Mouse (Mus musculus) cerebellum, adult 9-11 months (tissue): ENCODE measurements around the gene Pstpip1.

Experiments
- DNase-seq: peaks from one replicate; pipeline ENCODE4 v3.0.0; 2022

Gene Pstpip1

DNA sequence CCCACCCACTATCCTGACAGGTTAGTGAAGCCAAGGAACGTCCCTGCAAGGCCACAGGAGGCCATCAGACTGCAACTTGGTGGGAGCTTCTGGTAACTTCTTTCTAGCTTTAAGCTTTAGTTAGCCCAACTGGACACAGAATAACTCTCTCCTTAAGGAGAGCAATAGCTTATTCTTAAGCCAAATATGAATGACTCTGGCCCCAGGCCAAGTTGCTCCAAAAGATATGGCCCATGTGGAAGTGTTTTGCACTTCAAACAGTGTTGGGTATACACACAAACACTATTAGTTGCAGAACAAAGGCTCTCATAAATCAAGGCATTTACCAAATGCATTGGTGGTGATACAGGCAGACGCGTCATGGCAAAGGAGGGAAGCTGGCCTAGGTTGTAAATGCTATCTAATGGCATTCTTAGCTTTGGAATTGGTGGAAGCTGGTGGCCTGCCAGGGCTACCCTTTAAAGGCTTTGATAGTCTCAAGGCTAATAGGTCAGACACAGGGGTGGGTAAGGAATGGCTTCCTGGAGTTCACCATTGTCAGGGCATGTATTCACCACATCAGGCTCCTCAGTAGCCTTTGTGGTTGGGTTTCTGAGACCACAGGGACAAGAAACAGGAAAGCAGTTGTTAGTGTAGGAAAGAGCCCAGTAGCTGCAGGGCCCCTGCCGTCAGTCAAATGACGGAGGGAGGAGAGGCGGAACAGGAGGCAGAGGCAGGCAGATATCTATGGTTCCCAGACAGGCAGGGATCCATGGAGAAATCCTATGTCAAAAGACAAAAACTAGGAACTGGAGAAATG lies 16.7 kb downstream of the Pstpip1 start:
- no peak for DNase-seq

- no peak for DNase-seq
Observed at GRCm38 (mm10) chr9:56107527-56107926, 17.8 kb downstream of the Pstpip1 start.

GRCm38 (mm10) chr9:56108174-56108573 lies 18.4 kb downstream of the Pstpip1 start:
- DNase-seq, result no peak

- DNase-seq, result no peak
Observed at GRCm38 (mm10) chr9:56118091-56118490, 28.3 kb downstream of the Pstpip1 start.

DNA sequence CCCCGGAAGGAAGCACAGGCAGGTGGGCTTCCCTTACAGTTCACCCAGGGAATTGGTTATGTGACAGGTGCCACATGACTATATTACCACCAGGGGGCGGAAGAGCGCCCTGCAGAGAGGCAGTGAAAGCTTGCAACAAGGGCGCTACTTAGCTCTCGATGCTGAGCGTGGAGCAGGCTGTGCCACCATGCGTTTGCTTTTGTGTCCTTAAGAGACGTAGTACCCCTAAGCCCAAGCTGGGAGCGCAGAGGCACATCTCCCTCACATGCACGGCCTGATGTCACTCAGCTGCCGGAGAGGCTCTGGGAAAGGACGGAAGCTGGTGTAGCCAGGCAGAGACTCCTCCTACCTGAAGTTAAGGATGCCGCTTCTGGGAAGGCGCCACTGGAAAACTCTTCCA lies 28.8 kb downstream of the Pstpip1 start:
- peak; percentile 64 for DNase-seq

DNA sequence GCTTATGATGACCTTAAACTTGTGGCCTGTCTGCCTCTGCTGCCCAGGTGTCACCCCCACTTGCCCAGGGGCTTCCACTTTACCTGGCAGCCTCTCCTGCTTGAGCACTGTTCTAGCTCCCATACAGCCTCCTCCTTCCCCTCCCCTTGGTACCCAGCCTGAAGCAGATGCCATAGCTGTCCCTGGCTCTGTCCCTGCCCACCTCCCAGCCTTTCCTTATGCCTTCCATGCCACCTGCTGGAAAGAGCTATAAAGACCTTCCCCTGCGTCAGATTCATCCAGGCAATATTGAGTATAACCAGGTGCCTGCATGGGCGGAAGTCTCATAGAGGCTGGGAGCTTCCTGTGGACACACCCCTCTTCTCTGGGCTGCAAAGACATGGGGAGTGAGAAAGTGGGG lies 29.9 kb downstream of the Pstpip1 start:
- no peak for DNase-seq

DNA sequence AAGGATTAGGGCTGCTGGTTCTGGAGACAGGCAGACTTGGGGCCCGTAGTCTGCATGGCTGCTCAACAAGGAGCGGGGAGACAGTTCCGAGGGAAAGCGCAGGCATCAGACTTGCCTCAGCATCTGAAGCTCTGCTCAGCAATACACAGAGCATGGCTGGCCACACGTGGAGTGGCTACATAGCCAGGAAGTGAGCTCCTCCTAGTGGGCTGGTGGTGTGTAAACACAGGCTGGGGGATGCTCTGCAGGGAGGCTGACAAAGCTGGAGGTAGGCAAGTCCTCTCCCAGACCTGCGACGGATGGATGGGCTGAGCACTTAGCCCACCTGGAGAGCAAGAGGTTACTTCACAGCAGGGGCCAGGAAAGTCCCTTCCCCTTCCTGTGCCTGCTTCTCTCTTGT lies 31.3 kb downstream of the Pstpip1 start:
- no peak for DNase-seq

- no peak for DNase-seq
Observed at GRCm38 (mm10) chr9:56122973-56123372, 33.2 kb downstream of the Pstpip1 start.

GRCm38 (mm10) chr9:56123613-56124012 lies 33.9 kb downstream of the Pstpip1 start:
- peak; percentile 55 for DNase-seq

- no peak for DNase-seq
Observed at GRCm38 (mm10) chr9:56124561-56124960, 34.8 kb downstream of the Pstpip1 start.

DNA sequence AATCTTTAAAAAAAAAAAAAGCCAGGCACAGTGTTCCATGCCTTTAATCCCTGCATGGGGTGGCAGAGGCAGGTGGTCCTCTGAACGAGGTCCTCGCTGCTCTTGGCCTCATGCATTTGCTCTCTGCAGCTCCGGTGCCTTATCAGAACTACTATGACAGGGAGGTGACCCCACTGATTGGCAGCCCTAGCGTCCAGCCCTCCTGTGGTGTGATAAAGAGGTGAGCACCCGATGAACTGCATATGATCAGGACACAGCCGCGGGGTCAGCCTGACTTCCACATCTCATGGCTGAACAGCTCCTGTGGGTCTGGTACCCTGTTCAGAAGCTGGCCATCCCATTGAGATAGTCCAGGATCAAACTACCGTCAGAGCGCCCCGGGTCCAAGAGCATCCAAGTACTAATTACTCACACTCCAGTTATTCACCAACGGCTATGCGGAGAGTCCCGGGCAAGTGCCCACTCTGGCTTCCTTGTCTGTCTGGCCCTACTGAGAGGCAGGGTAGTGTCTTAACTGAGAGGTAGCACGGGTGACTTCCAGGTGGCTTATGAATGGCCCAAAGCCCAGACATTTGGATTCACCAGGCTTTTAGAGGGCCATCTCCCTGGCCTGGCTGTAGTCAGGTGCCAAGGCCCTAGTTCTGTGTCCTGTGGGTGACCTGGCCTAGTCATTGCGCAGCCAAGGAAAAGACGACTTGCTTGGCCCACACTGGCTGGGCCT lies 36.9 kb downstream of the Pstpip1 start:
- DNase-seq, result peak; percentile 67

DNA sequence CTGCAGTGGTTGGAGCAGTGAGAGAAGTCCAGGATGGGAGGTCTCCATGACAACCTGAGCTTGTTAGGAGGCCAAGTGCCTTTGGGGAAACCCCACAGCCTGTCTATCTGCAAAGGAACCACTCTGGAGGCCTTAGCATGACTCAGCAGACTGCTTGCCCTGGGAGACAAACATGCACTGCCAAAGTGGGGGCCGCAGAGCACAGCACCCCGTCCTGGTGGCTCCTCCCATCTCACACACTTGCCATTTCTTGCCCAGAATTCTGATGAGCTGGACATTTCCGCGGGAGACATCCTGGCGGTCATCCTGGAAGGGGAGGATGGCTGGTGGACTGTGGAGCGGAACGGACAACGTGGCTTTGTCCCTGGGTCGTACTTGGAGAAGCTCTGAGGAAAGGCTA lies 38.6 kb downstream of the Pstpip1 start:
- DNase-seq, result no peak

DNA sequence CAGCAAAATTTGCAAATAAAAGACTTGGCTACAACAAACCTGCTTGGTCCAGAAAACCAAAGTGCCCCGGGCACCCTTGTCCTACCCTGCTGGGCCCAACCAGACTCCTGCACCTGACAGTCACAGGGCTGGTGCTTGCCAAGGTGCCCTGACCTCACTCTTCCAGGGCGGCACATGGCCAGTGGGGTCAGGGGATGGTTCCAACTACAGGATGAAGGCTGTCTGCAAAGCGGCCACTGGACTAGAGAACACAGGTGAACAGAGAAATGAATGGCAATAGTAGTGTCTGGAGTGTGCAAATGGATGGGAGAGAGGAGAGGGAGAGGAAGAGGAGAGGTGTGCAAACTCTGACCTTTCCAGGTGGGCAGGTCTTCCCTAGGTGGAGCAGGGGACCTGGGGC lies 40.2 kb downstream of the Pstpip1 start:
- DNase-seq, result no peak

DNA sequence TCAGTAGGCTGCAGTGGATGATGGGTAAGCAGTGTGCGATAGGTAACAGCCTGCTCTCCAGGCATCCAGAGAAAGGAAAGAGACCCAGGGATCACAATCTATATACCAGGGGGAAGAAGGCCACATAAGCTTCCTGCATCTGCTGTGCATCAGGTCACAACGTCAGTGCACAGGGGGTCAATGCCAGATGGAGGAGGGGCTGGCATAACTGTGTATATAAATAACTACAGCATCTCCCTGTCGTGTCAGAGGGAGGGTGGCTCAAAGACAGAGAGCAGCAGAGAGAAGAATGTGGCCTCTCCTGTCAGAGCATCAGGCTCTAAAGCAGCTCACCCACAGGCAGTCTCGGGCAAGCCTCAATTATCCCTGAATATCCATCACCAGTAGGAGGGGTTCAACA lies 40.8 kb downstream of the Pstpip1 start:
- DNase-seq, result no peak

GRCm38 (mm10) chr9:56131813-56132525 lies 42.2 kb downstream of the Pstpip1 start:
- no peak for DNase-seq

DNA sequence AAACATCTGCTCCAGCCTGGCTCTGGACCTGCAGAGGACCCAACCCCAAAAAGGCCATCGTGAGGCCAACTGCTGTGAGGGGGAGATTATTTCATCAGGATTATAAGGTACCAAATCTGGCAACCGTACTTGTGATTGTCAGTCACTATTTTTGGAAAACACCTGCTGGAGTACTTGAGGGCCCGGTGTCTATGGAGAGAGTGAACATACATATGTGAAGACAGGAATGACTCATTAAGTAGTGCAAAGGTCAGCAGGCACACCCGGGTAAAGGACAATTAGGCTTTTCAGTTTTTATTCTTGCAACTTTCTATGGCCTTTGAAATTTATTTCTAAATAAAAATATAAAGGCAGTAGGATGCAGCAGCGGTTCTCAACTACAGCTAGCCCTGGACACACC lies 44.2 kb downstream of the Pstpip1 start:
- no peak for DNase-seq

GRCm38 (mm10) chr9:56134614-56135013 lies 44.9 kb downstream of the Pstpip1 start:
- DNase-seq, result no peak

GRCm38 (mm10) chr9:56135590-56136197 lies 45.9 kb downstream of the Pstpip1 start:
- no peak for DNase-seq

DNA sequence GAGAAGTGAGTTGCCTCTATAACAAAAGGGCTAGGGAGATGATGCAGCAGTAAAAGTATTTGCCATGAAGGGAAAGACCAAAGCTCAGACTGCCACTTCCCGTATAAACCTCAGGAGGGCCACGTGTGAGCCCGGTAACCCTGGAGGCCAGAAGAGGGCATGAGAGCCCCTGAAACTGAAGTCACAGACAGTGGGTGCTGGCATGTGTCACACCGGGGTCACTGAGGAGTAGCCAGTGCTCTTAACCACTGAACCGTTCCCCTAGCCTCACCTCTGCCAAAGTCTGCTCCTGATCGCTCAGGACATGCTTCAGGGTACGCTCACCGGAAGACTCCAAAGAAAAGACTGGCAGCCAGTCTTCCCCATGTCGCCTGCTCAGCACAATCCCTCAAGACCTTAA lies 52.0 kb downstream of the Pstpip1 start:
- no peak for DNase-seq

GRCm38 (mm10) chr9:56144366-56145003 lies 54.7 kb downstream of the Pstpip1 start:
- no peak for DNase-seq

GRCm38 (mm10) chr9:56146326-56146923 lies 56.7 kb downstream of the Pstpip1 start:
- no peak for DNase-seq

DNA sequence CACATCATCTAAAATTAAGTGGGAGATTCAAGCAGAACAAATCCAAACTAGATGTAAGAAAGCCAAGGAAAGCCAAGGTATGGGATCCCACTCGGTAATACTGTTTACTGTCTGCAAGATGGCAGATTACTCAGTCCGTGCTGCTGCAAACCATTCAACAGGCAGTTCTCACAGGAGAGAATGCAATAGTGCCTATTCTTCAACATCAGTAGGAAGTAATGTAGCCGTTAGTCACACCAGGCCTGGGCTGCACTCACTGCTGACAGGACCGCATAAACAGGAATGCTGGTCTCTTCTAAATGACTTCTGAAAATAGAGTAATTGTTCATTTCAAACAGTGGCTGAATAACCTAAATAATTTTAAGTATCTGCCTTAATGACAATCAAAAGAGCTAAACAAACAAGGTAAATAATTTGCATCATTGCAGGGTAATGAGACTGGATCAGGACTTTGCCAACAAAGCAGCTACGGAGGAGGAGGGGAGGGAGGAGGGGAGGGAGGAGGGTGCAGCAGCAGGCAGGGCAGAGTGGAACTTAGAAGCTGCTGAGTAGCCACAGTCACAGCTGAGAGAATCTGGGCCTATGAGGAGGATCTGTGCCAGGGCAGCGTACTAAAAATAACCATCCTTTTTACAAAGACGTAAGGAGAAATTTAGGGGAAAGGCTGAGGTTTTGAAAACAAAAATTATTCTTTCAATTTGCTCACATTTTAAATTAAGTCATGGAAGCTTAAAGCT lies 62.2 kb downstream of the Pstpip1 start:
- peak; percentile 27 for DNase-seq
